Mouse (Mus musculus): ENCODE data around the gene Htra1.

Gene Htra1

DNA sequence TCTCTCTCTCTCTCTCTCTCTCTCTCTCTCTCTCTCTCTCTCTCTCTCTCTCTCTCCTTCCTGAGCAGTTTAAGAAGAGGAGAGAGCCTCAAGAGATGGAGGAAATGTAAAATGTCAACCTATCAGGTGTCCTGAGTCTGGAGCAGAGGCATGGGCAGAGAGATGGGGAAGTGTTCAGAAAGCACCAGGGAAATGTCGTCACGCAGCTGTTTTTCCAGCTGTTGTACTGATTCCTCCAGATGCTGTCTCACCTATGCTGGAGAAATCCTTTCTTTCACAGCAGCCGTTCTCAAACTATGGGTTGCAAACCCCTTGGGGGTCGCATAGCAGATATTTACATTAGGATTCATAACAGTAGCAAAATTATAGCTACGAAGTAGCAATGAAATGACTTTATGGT lies 30.5 kb downstream of the Htra1 start:
- no peak for DNase-seq (ENCODE audit: low read depth, low spot score)

GRCm38 (mm10) chr7:130966876-130967275 lies 31.0 kb downstream of the Htra1 start:
- no peak for DNase-seq (ENCODE audit: low read depth, low spot score)

DNA sequence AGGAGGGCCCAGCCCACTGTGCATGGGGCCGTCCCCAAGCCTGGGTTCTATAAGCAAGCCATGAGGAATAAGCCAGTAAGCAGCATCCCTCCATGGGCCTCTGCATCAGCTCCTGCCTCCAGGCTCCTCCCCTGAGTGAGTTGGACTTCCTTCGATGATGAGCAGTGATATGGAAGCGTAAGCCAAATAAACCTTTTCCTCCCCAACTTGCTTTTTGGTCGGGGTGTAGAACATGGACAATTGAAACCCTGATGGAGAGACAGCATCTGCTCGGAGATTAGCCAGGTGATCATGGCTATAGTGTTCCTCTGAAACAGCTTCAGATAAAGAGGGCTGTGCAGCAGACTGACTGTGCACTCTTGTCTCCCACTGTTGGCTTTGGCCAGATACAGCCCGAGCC lies 32.0 kb downstream of the Htra1 start:
- no peak for DNase-seq (ENCODE audit: low read depth, low spot score)

DNA sequence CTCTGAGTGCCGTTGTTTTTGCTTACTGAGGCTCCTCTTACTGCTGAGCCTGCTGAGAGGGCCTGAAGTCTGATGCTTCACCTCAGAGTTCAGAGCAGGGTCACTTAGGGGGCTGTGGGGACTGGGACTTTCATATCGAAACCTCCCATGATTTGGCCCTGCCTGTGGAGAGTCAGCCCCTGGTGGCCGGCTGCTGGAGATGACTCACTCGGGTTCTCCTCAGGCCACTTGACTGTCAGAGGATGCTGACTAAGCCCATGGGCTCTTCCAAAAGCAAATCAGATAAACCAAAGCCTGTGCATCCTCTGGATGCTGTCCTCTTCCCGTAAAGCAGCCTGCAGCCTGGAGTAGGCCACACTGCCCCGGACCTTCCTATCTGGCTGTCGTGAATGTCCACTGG lies 32.6 kb downstream of the Htra1 start:
- DNase-seq (ENCODE audit: low read depth, low spot score), result no peak

GRCm38 (mm10) chr7:130969076-130969475 lies 33.2 kb downstream of the Htra1 start:
- no peak for DNase-seq (ENCODE audit: low read depth, low spot score)

DNA sequence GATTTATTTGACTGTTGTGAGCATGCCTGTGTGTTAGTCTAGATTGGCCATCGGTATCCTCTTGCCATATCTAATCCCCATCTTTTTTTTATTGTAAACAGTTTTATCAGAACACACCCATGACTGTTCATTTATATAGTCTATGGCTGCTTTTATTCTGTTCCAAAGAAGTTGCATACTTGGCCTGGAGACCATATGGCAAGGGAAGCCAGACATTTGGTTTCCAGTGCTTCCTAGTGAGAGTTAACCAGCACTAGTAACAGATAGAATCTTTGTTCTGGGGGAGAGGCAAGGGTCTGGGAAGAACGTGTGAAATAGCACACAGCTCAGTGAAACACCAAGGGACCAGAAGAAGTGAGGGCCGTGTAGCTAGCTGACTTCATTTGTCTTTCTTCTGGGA lies 33.6 kb downstream of the Htra1 start:
- DNase-seq (ENCODE audit: low read depth, low spot score), result no peak

DNA sequence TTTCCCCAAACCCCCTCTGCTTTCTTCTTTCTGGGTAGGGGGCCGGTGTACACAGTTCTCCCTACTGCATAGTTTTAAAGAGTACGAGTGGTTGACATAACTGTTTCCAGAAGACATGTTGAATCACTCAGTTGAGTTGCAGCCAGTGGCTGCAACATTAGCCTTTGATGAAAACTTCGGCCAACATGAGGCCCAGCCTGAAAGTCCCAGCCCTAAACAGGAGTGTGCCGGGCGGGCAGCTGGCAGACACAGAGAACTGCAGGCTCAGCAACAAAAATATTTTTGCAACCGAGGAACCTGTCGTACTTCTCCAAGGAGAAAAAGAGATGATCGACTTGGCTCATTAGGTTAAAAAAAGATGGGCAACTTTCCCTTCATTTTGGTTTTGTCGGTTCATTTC lies 36.9 kb downstream of the Htra1 start:
- DNase-seq (ENCODE audit: low read depth, low spot score), result no peak

DNA sequence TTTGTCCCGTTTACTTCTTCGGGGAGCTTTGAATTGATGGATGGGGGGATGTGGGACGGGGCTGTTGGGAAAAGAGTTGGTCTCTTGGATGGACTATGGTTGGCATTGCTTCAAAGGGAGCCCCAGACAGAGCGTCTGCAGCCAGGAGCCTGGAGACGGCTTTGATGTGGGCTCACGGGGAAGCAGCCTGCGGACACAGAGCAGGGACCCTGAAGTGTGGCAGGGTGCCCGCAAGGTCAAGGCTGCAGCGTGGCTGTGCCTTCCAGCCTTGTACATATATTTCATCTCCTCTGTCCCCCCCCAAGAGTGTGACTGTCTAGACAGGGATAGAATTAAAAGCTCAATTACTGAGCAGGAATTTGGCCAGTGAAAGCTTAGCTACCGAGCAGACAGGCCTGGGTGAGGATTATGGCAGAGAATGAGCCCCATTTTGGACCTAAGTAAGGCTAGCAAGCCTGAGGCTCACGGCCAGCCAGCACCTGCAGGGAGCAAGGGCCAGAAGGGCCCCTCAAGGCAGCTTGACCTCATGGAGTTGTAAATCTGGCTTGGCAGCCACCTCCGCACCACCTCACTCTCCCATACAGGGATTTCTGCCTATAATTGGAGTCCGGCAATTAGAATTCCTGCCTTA lies 40.5 kb downstream of the Htra1 start:
- DNase-seq (ENCODE audit: low read depth, low spot score), result no peak

DNA sequence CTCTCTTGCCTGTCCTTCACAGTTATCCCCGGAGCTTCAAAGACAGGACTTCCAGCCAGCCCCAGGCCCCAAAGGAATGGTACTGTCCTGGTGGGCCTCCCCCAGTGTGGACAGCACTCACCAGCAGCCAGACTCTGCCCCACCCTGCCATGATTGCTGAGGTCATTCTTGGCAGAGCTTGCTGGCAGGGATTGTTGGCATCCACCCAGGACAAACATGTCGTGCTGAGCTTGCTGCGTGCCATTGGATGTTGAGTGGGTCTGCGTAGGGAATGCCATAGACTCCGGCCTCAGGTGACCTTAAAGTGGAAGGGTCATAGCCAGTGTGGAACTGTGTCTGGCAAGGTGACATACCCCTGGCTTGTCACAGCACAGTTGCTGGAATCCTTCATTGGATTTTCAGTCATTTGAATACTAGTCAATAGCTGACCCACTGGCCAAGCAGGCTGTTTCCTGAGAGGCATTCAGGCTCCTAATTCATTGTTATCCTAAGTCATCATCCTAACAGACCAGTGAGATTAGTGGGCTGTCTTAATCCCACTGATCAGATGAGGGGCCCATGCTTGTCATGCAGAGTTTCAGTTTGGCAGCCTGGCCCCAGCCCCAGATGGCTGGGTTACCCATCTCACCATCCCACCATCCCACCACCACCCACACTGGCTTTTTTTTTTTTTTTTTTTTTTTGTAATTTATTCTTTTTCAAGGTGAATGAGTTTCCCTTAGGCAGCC lies 42.0 kb downstream of the Htra1 start:
- no peak for DNase-seq (ENCODE audit: low read depth, low spot score)

- DNase-seq (ENCODE audit: low read depth, low spot score), result no peak
Measured at GRCm38 (mm10) chr7:130978545-130978944, 42.6 kb downstream of the Htra1 start.

GRCm38 (mm10) chr7:130980130-130980529 lies 44.2 kb downstream of the Htra1 start:
- DNase-seq (ENCODE audit: low read depth, low spot score), result no peak

GRCm38 (mm10) chr7:130982371-130982770 lies 46.5 kb downstream of the Htra1 start:
- DNase-seq (ENCODE audit: low read depth, low spot score), result peak; percentile 96

DNA sequence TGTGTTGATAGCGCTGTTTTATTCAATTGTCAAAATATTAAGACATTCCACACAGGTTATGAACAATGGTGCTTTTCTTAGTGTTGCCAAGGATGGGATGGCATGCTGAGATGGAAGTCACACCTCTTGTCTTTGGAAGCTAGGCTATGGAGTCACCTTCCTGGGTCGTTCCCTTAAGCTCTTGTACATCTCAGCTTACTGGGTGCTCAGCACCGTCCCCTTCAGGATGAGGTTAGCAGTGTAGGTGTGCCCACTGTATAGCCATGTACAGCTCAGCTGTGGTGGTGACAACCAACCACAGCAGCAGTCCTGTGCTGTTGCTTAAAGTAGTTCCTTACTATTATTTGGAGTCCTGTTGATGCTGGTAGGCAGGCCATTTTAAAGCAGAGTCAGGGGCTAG lies 47.0 kb downstream of the Htra1 start:
- peak; percentile 71 for DNase-seq (ENCODE audit: low read depth, low spot score)

DNA sequence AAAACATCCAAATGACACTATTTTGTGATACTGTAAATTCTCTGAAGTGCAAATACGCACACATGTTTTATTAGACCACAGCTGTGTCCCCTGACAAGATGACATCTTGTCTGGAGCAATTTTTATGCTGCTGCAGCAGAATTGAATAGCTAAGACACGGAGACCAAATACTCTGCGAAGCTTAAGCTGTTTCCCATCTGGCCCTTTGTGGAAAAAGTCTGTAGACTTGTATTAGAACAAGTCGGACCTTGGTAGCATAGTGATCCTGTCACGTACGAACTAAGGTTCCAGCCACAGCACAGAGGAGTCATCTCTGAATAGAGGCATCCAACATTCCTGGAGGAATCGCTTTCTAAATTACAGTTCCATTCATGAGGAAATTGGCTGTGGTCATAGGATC lies 48.4 kb downstream of the Htra1 start:
- DNase-seq (ENCODE audit: low read depth, low spot score), result no peak

DNA sequence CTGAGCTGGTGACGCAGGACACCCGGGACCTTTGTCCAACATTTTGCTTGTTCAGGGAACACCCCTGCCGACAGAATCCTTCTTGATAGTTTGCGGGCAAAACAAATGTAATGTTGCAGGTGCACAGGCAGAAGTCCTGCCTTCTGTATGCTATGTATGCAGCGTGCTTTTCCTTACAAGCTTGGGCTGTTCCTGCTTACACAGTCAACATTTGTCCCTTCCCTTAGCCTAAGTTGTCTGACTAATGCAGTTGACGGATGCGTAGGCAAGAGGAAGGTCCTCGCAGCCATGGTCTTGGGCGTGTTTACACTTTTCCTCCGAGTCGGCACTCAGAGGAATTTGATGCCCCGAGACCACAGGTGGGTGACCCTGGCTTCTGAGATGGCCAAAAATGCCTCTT lies 49.3 kb downstream of the Htra1 start:
- no peak for DNase-seq (ENCODE audit: low read depth, low spot score)

- DNase-seq (ENCODE audit: low read depth, low spot score), result no peak
Measured at GRCm38 (mm10) chr7:130985716-130986115, 49.8 kb downstream of the Htra1 start.

GRCm38 (mm10) chr7:130988146-130988545 lies 52.2 kb downstream of the Htra1 start:
- DNase-seq (ENCODE audit: low read depth, low spot score), result no peak

- DNase-seq (ENCODE audit: low read depth, low spot score), result no peak
Measured at GRCm38 (mm10) chr7:130989371-130989770, 53.5 kb downstream of the Htra1 start.

DNA sequence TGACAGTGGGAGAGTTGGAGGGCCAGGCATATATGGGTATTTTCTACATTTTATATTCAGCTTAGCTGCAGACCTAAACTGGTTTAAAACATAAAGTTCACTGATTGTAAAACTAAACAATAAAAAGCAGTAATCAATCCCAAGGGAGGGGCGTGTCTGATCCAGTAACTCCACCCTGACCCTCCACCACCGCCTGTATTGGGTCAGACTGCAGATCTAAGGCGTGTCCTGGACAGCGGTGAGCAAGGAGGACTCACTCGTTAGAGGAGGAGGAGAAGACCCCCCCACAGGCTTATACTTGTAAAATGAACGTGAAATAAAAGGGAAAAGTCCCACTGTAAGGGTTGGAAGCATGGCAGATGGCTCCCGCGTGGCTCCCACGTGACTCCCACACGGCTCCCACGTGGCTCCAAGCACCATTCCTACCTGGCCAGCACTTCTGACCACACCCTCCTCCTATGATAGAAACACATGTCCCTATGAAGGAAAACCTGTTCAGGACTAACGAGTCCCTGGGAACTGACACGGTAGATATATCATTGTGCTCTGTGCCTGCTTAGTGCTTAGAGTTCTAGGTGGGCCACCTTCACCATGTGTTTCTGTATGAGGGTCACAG lies 55.4 kb downstream of the Htra1 start:
- peak; percentile 39 for DNase-seq (ENCODE audit: low read depth, low spot score)

- peak; percentile 69 for DNase-seq (ENCODE audit: low read depth, low spot score)
Measured at GRCm38 (mm10) chr7:130993907-130994306, 58.0 kb downstream of the Htra1 start.

GRCm38 (mm10) chr7:131001976-131002726 lies 66.2 kb downstream of the Htra1 start:
- no peak for DNase-seq (ENCODE audit: low read depth, low spot score)

GRCm38 (mm10) chr7:131004071-131004470 lies 68.2 kb downstream of the Htra1 start:
- DNase-seq (ENCODE audit: low read depth, low spot score), result no peak
